Mouse (Mus musculus): Measurements from ENCODE around the gene Sap30bp. TPM values are rescaled to one million over a fixed set of nuclear protein-coding genes. Genes with fewer than 3 reads are reported as not detected.

Sap30bp gene
- polyA plus RNA-seq (2014; fragmentation: Illumina TruSeq; extraction: RNeasy Lipid Tissue Mini Kit (QIAGEN cat#74804); ENCODE audit: insufficient read depth, low read depth, low replicate concordance): 14.9 TPM

DNA sequence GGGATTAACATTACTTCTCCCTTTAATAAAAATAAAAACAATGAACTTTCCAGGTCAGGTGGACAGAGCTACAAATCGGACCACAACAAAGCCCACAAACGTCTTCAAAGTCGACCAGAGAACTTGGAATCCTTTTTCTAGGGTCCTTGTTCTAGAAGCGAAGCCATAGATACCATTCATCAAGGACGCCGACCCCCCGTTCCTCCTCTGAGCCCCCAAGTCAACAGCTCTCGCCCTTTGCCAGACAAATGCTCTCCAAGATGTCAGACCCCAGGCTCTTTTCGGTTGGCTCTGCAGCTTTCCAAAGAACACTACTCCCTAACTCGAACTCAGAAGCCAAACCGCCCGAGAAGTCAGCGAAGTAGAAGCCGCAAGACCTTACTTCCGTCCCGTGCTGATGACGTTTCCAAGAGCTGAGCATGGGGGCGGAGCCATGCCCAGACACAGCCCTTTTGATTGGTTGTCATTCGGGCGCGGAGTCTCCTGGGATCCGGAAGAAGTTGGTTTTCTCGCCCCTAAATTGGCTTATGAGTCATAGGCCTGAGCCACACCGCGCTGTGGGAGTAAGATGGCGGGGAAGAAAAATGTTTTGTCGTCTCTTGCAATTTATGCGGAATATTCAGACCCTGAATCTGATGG, at the start of gene Sap30bp, which contains the start of gene Recql5:
Sap30bp (plus strand) TSS at position 175 of the 639 bp plus-strand sequence.
Recql5 (minus strand) TSS at position 370 of the 639 bp plus-strand sequence.

GRCm38 (mm10) chr11:115899486-115900266, 33.4 kb upstream of the Sap30bp start, which contains the start of gene Smim5:
Gene Smim5, plus strand, starts transcription at chr11:115899966.

DNA sequence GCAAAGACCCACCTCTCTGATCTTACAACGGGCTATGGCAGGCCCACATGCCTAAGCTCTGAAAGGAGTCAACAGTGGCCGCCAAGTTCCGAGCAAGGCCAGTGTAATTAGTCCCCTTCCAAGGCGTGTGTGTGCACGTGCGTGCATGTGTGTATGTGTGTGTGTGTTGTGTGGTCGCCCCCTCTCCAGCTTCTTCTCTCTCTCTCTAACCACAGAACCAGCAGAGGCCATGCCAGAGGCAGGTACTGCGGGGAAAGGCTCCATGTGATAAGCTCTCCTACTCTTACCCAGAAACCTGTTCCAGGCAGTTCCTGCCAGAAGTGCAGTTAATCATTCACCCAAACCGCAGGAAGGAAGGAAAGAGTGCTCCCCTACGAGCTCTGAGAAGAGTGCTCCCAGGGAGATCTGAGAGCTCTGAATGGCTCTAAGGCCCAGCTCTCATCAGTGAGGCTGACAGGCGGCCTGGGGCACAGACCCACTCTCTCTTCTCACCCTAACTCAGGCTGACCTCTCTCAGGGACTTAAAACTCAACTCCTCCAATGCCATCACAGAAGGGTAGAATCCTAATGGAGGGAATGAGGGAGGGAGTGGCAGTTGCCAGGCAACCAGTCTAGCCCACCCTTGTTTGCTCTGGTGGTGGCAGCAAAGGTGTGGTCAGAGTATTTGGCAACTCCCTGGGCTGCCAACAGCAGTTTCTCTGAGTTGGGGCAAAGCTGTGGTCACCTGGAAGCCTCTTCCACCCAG, 21.3 kb upstream of the Sap30bp start, which contains the start of gene Smim6:
Smim6 (plus strand) TSS at position 386 of the 745 bp plus-strand sequence.

GRCm38 (mm10) chr11:115974309-115975082, 41.4 kb downstream of the Sap30bp start, which contains the start of gene Itgb4:
Gene Itgb4, plus strand, starts transcription at chr11:115974709.

GRCm38 (mm10) chr11:116012262-116012947, 79.3 kb downstream of the Sap30bp start, which contains the start of gene Galk1:
Gene Galk1, minus strand, starts transcription at chr11:116012719.

Other genes with a start within 250 kb of the Sap30bp start
- gene Grb2, start 224.7 kb upstream of the Sap30bp start, polyA plus RNA-seq (2014; fragmentation: Illumina TruSeq; extraction: RNeasy Lipid Tissue Mini Kit (QIAGEN cat#74804); ENCODE audit: insufficient read depth, low read depth, low replicate concordance): 44.3 TPM
- 11.1 TPM for gene Tmem94, start 167.8 kb upstream of the Sap30bp start, polyA plus RNA-seq (2014; fragmentation: Illumina TruSeq; extraction: RNeasy Lipid Tissue Mini Kit (QIAGEN cat#74804); ENCODE audit: insufficient read depth, low read depth, low replicate concordance)
- gene Caskin2, start 119.6 kb upstream of the Sap30bp start, polyA plus RNA-seq (2014; fragmentation: Illumina TruSeq; extraction: RNeasy Lipid Tissue Mini Kit (QIAGEN cat#74804); ENCODE audit: insufficient read depth, low read depth, low replicate concordance): 27.9 TPM
- 12.5 TPM for gene Tsen54, start 118.6 kb upstream of the Sap30bp start, polyA plus RNA-seq (2014; fragmentation: Illumina TruSeq; extraction: RNeasy Lipid Tissue Mini Kit (QIAGEN cat#74804); ENCODE audit: insufficient read depth, low read depth, low replicate concordance)
- gene Llgl2, start 109.2 kb upstream of the Sap30bp start, polyA plus RNA-seq (2014; fragmentation: Illumina TruSeq; extraction: RNeasy Lipid Tissue Mini Kit (QIAGEN cat#74804); ENCODE audit: insufficient read depth, low read depth, low replicate concordance): 39.5 TPM
- gene Myo15b, start 74.9 kb upstream of the Sap30bp start, polyA plus RNA-seq (2014; fragmentation: Illumina TruSeq; extraction: RNeasy Lipid Tissue Mini Kit (QIAGEN cat#74804); ENCODE audit: insufficient read depth, low read depth, low replicate concordance): 1.1 TPM
- 24.6 TPM for gene Smim5, start 33.3 kb upstream of the Sap30bp start, polyA plus RNA-seq (2014; fragmentation: Illumina TruSeq; extraction: RNeasy Lipid Tissue Mini Kit (QIAGEN cat#74804); ENCODE audit: insufficient read depth, low read depth, low replicate concordance)
- 56.4 TPM for gene Smim6, start 21.3 kb upstream of the Sap30bp start, polyA plus RNA-seq (2014; fragmentation: Illumina TruSeq; extraction: RNeasy Lipid Tissue Mini Kit (QIAGEN cat#74804); ENCODE audit: insufficient read depth, low read depth, low replicate concordance)
- 8.3 TPM for gene Recql5, start 195 bp downstream of the Sap30bp start, polyA plus RNA-seq (2014; fragmentation: Illumina TruSeq; extraction: RNeasy Lipid Tissue Mini Kit (QIAGEN cat#74804); ENCODE audit: insufficient read depth, low read depth, low replicate concordance)
- gene Itgb4, start 41.4 kb downstream of the Sap30bp start, polyA plus RNA-seq (2014; fragmentation: Illumina TruSeq; extraction: RNeasy Lipid Tissue Mini Kit (QIAGEN cat#74804); ENCODE audit: insufficient read depth, low read depth, low replicate concordance): 2.0 TPM
- 37.1 TPM for gene Galk1, start 79.4 kb downstream of the Sap30bp start, polyA plus RNA-seq (2014; fragmentation: Illumina TruSeq; extraction: RNeasy Lipid Tissue Mini Kit (QIAGEN cat#74804); ENCODE audit: insufficient read depth, low read depth, low replicate concordance)
- 439 TPM for gene H3f3b, start 94.7 kb downstream of the Sap30bp start, polyA plus RNA-seq (2014; fragmentation: Illumina TruSeq; extraction: RNeasy Lipid Tissue Mini Kit (QIAGEN cat#74804); ENCODE audit: insufficient read depth, low read depth, low replicate concordance)
- gene Unk, start 97.0 kb downstream of the Sap30bp start, polyA plus RNA-seq (2014; fragmentation: Illumina TruSeq; extraction: RNeasy Lipid Tissue Mini Kit (QIAGEN cat#74804); ENCODE audit: insufficient read depth, low read depth, low replicate concordance): 10.2 TPM
- 22.3 TPM for gene Unc13d, start 144.7 kb downstream of the Sap30bp start, polyA plus RNA-seq (2014; fragmentation: Illumina TruSeq; extraction: RNeasy Lipid Tissue Mini Kit (QIAGEN cat#74804); ENCODE audit: insufficient read depth, low read depth, low replicate concordance)
- gene Wbp2, start 153.7 kb downstream of the Sap30bp start, polyA plus RNA-seq (2014; fragmentation: Illumina TruSeq; extraction: RNeasy Lipid Tissue Mini Kit (QIAGEN cat#74804); ENCODE audit: insufficient read depth, low read depth, low replicate concordance): 101 TPM
- gene Trim47, start 193.9 kb downstream of the Sap30bp start, polyA plus RNA-seq (2014; fragmentation: Illumina TruSeq; extraction: RNeasy Lipid Tissue Mini Kit (QIAGEN cat#74804); ENCODE audit: insufficient read depth, low read depth, low replicate concordance): 16.8 TPM
- gene Trim65, start 197.8 kb downstream of the Sap30bp start, polyA plus RNA-seq (2014; fragmentation: Illumina TruSeq; extraction: RNeasy Lipid Tissue Mini Kit (QIAGEN cat#74804); ENCODE audit: insufficient read depth, low read depth, low replicate concordance): 6.5 TPM
- gene Mrpl38, start 205.6 kb downstream of the Sap30bp start, polyA plus RNA-seq (2014; fragmentation: Illumina TruSeq; extraction: RNeasy Lipid Tissue Mini Kit (QIAGEN cat#74804); ENCODE audit: insufficient read depth, low read depth, low replicate concordance): 30.3 TPM
- gene Fbf1, start 234.9 kb downstream of the Sap30bp start, polyA plus RNA-seq (2014; fragmentation: Illumina TruSeq; extraction: RNeasy Lipid Tissue Mini Kit (QIAGEN cat#74804); ENCODE audit: insufficient read depth, low read depth, low replicate concordance): 10.5 TPM

Measured in lung, adult 10 weeks (tissue).